Mouse (Mus musculus) brain, embryonic 14.5 days (tissue): ENCODE measurements around the gene Kpna2.
"Not testable (repeated sequence)": the region's sequence is repeated elsewhere in the genome, so short reads cannot be mapped to it uniquely, and the experiment has no call there.

Experiments used
- CTCF ChIP-seq: fragments of 200-500 bp; IDR thresholded peaks from 2 replicates; pipeline ENCODE4 v1.5.1; 2012; ENCODE audit warnings: inconsistent platforms, mild to moderate bottlenecking, moderate library complexity, borderline replicate concordance; ENCODE audit not compliant: insufficient read depth, insufficient read length; ENCODE audit errors: extremely low read depth
- POLR2A ChIP-seq: fragments of 200-500 bp; IDR thresholded peaks from 2 replicates; pipeline ENCODE4 v1.6.1; 2012; ENCODE audit warnings: mild to moderate bottlenecking, inconsistent platforms, borderline replicate concordance; ENCODE audit not compliant: poor library complexity, insufficient read depth, insufficient read length, severe bottlenecking; ENCODE audit errors: extremely low read depth

DNA sequence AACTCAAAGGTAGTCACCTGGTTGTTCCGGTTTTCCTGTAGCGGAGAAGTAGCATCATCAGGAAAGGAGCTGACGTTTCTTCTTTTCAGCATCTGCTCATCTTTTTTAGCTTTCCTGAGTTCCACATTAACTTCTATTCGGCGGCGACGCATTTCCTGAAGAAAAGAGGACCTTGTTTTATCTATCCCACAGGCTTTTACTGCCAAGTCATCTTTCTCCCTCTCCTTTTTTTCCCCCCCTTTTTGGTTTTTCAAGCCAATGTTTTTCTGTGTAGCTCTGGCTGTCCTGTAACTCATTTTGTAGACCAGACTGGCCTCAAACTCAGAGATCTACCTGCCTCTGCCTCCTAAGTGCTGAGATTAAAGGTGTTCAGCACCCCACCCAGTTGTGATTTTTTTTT is 2.8 kb downstream of the Kpna2 start:
- not testable (repeated sequence) for TF ChIP-seq CTCF, POLR2A
